In the genomic region with DNA sequence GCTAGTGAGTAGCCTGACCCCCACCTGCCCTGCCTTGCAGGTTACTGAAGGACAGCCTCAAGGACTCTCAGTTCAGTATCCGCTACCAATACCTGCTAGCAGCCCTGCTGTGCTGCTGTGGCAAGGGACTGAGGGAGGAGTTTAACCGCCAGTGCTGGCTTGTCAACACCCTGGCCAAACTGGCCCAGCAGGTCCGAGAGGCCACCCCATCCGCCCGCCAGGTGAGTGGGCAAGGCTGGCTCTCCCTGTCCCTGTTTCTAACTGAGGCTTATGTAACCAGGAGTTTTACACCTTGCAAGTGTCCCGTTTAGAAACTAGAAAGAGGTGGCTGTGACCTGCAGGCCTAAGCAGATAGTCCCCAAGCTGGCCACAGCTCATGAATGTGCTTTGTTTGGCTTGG, we compare ENCODE assay signal across 16 mouse cellular contexts. TPM values are rescaled to one million over a fixed set of nuclear protein-coding genes. Genes with fewer than 3 reads are reported as not detected.
DNase-seq lines count a peak whose midpoint lies in the region; ATAC-seq and TF ChIP-seq lines count a peak whose summit lies in the region.
"Had no signal": no experiment of that assay in that cellular context is flagged by ENCODE, and none has a peak within 500 bp of the region (broad histone marks: within the 10 kb centered on the region; RNA-seq: fewer than 3 reads in every experiment).

No protein-coding gene starts in this region.

- TF ChIP-seq EP300 in liver, postnatal 0 days (IDR thresholded peaks at IDR 0.05; ENCODE audit: low read depth): no peak
- peak; percentile 90 for TF ChIP-seq EP300 in stomach, postnatal 0 days (optimal IDR thresholded peaks at IDR 0.05)

- no peaks in the 10 kb centered on the region for H3K9me3 ChIP-seq in liver, postnatal 0 days (ENCODE audit: low read length)
- no peaks in the 10 kb centered on the region for H3K9me3 ChIP-seq in liver, embryonic 11.5 days (ENCODE audit: control insufficient read depth, low read length)
- H3K9me3 ChIP-seq in kidney, embryonic 14.5 days (ENCODE audit: control insufficient read depth, low read length): no peaks in the 10 kb centered on the region
- H3K9me3 ChIP-seq in lung, embryonic 15.5 days: no peaks in the 10 kb centered on the region
- no peaks in the 10 kb centered on the region for H3K9me3 ChIP-seq in stomach, postnatal 0 days (ENCODE audit: control insufficient read depth, low read length)
- H3K9me3 ChIP-seq: embryonic facial prominence, embryonic 13.5 days; G1E had no signal

- DNase-seq in liver, postnatal 0 days: no peak
- no peak for DNase-seq in liver, embryonic 11.5 days (ENCODE audit: low spot score)
- peak; percentile 94 for DNase-seq in stomach, postnatal 0 days (ENCODE audit: low spot score)
- DNase-seq in testis, postnatal 14 days (ENCODE audit: low spot score): no peak
- no peak for DNase-seq in yolk sac, embryonic 10.5 days (ENCODE audit: low spot score)
- DNase-seq: cerebellum, adult 9-11 months; left cerebral cortex, postnatal 4 days; midbrain, embryonic 14.5 days; right cerebral cortex, postnatal 25 days had no signal

- no peaks in the 10 kb centered on the region for H3K36me3 ChIP-seq in liver, postnatal 0 days (replicated peaks; ENCODE audit: insufficient read depth, low read length)
- H3K36me3 ChIP-seq in liver, embryonic 11.5 days (ENCODE audit: control insufficient read depth, insufficient read depth, low read length): no peaks in the 10 kb centered on the region
- peaks cover 5% of the 10 kb centered on the region; the same call in 1 of the 2 replicates for H3K36me3 ChIP-seq in kidney, embryonic 14.5 days (ENCODE audit: control insufficient read depth, insufficient read depth, low read length)
- no peaks in the 10 kb centered on the region for H3K36me3 ChIP-seq in lung, embryonic 15.5 days
- peaks cover 11% of the 10 kb centered on the region for H3K36me3 ChIP-seq in stomach, postnatal 0 days (ENCODE audit: control insufficient read depth, insufficient read depth, low read length)
- H3K36me3 ChIP-seq: G1E had no signal

- H3K4me2 ChIP-seq in liver, postnatal 0 days (ENCODE audit: low read depth, low read length): no peak overlapping the region
- no peak overlapping the region for H3K4me2 ChIP-seq in liver, embryonic 11.5 days
- H3K4me2 ChIP-seq in kidney, embryonic 14.5 days (replicated peaks; ENCODE audit: low read depth, low read length): no peak overlapping the region
- peak overlapping the region; percentile 8; the same call in 1 of the 2 replicates for H3K4me2 ChIP-seq in lung, embryonic 15.5 days
- no peak overlapping the region for H3K4me2 ChIP-seq in stomach, postnatal 0 days (replicated peaks; ENCODE audit: low read depth)
- H3K4me2 ChIP-seq: embryonic facial prominence, embryonic 13.5 days; heart, embryonic 11.5 days had no signal

- no peak overlapping the region for H3K4me3 ChIP-seq in liver, postnatal 0 days (ENCODE audit: low read depth, low read length)
- no peak overlapping the region for H3K4me3 ChIP-seq in liver, embryonic 11.5 days (ENCODE audit: low read depth, low read length)
- H3K4me3 ChIP-seq in kidney, embryonic 14.5 days (ENCODE audit: low read length): no peak overlapping the region
- no peak overlapping the region for H3K4me3 ChIP-seq in lung, embryonic 15.5 days
- no peak overlapping the region for H3K4me3 ChIP-seq in stomach, postnatal 0 days (ENCODE audit: low read depth, low read length)
- H3K4me3 ChIP-seq: embryonic facial prominence, embryonic 13.5 days had no signal

- TF ChIP-seq CTCF in liver, postnatal 0 days (IDR thresholded peaks at IDR 0.05; ENCODE audit: low read depth): no peak
- peak; percentile 24; the same call in 1 of the 2 replicates for TF ChIP-seq CTCF in stomach, postnatal 0 days (IDR thresholded peaks at IDR 0.05; ENCODE audit: low read depth)

- H3K27ac ChIP-seq in liver, postnatal 0 days (ENCODE audit: low read depth): no peak overlapping the region
- H3K27ac ChIP-seq in liver, embryonic 11.5 days (ENCODE audit: low read depth, low read length): no peak overlapping the region
- no peak overlapping the region for H3K27ac ChIP-seq in kidney, embryonic 14.5 days (ENCODE audit: low read depth, low read length)
- peak overlapping the region; percentile 82 for H3K27ac ChIP-seq in lung, embryonic 15.5 days
- peak overlapping the region; percentile 84 for H3K27ac ChIP-seq in stomach, postnatal 0 days (replicated peaks)
- H3K27ac ChIP-seq: embryonic facial prominence, embryonic 13.5 days had no signal

- 69% methylated on average over 6 of the region's 6 CpGs for WGBS in liver, postnatal 0 days (ENCODE audit: insufficient replicate concordance)
- WGBS in liver, embryonic 11.5 days: 77% methylated on average over 6 of the region's 6 CpGs
- WGBS in kidney, embryonic 14.5 days: 72% methylated on average over 6 of the region's 6 CpGs
- WGBS in lung, embryonic 15.5 days: 41% methylated on average over 6 of the region's 6 CpGs
- 62% methylated on average over 6 of the region's 6 CpGs for WGBS in stomach, postnatal 0 days

- H3K4me1 ChIP-seq in liver, postnatal 0 days (ENCODE audit: insufficient read depth): no peaks in the 10 kb centered on the region
- no peaks in the 10 kb centered on the region; the same call in 1 of the 2 replicates for H3K4me1 ChIP-seq in liver, embryonic 11.5 days (replicated peaks; ENCODE audit: control insufficient read depth, insufficient read depth, low read length)
- no peaks in the 10 kb centered on the region for H3K4me1 ChIP-seq in kidney, embryonic 14.5 days (ENCODE audit: control insufficient read depth, insufficient read depth, low read length)
- H3K4me1 ChIP-seq in lung, embryonic 15.5 days: peaks cover 35% of the 10 kb centered on the region
- no peaks in the 10 kb centered on the region for H3K4me1 ChIP-seq in stomach, postnatal 0 days (replicated peaks; ENCODE audit: control insufficient read depth, insufficient read depth)
- H3K4me1 ChIP-seq: embryonic facial prominence, embryonic 13.5 days had no signal

- H3K9ac ChIP-seq in liver, postnatal 0 days (replicated peaks): no peak overlapping the region
- no peak overlapping the region for H3K9ac ChIP-seq in liver, embryonic 11.5 days (ENCODE audit: low read depth, low read length)
- H3K9ac ChIP-seq in kidney, embryonic 14.5 days (ENCODE audit: low read depth, low read length): no peak overlapping the region
- H3K9ac ChIP-seq in lung, embryonic 15.5 days: no peak overlapping the region
- no peak overlapping the region for H3K9ac ChIP-seq in stomach, postnatal 0 days (ENCODE audit: low read length)

- no peaks in the 10 kb centered on the region for H3K27me3 ChIP-seq in liver, postnatal 0 days (ENCODE audit: insufficient read depth, low read length)
- no peaks in the 10 kb centered on the region for H3K27me3 ChIP-seq in liver, embryonic 11.5 days (replicated peaks; ENCODE audit: control insufficient read depth, insufficient read depth, low read length)
- H3K27me3 ChIP-seq in kidney, embryonic 14.5 days (ENCODE audit: control insufficient read depth, insufficient read depth, low read length): no peaks in the 10 kb centered on the region
- no peaks in the 10 kb centered on the region for H3K27me3 ChIP-seq in lung, embryonic 15.5 days
- no peaks in the 10 kb centered on the region for H3K27me3 ChIP-seq in stomach, postnatal 0 days (ENCODE audit: control insufficient read depth, insufficient read depth, low read length)
- H3K27me3 ChIP-seq: embryonic facial prominence, embryonic 13.5 days had no signal

- peak; percentile 51 for ATAC-seq in liver, postnatal 0 days
- ATAC-seq in liver, embryonic 11.5 days (replicated peaks; ENCODE audit: low FRiP score): no peak
- peak; percentile 50; the same call in 1 of the 2 replicates for ATAC-seq in kidney, embryonic 14.5 days (ENCODE audit: low FRiP score, low TSS enrichment)
- peak; percentile 66 for ATAC-seq in lung, embryonic 15.5 days (ENCODE audit: borderline replicate concordance, extremely low read depth, low FRiP score, low TSS enrichment)
- ATAC-seq in stomach, postnatal 0 days (ENCODE audit: low FRiP score, low TSS enrichment): peak; percentile 91
- ATAC-seq in granulocyte monocyte progenitor cell, adult 5-6 weeks (replicated peaks; ENCODE audit: poor library complexity, severe bottlenecking): no peak
- ATAC-seq: activated CD4-positive, CD25-positive, alpha-beta regulatory T cell, adult 4 months had no signal

RNA-seq across cellular contexts. Expression of a gene that starts 40.3 kb away (rescaled TPM):
- polyA plus RNA-seq in liver, postnatal 0 days (2015; fragmentation: Nextera tagmentation; extraction: Ambion mirVana): 24.3 and 27.0 TPM in 2 replicates
- 89.0 and 95.4 TPM in 2 replicates for polyA plus RNA-seq in liver, embryonic 11.5 days (2014; fragmentation: Nextera tagmentation; extraction: Ambion mirVana)
- 17.9 and 49.4 TPM in 2 replicates for polyA plus RNA-seq in kidney, embryonic 14.5 days (2014; fragmentation: Nextera tagmentation; extraction: Ambion mirVana)
- 38.0 and 39.2 TPM in 2 replicates for polyA plus RNA-seq in lung, embryonic 15.5 days (2015; fragmentation: Nextera tagmentation; extraction: Ambion mirVana)
- polyA plus RNA-seq in stomach, postnatal 0 days (2015; fragmentation: Nextera tagmentation; extraction: Ambion mirVana): 20.7 and 22.3 TPM in 2 replicates
- total RNA-seq in granulocyte monocyte progenitor cell, adult 5-6 weeks (2014; fragmentation: Nextera tagmentation): 52.3 and 53.9 TPM in 2 replicates
- 75.7 and 78.5 TPM in 2 replicates for total RNA-seq in granulocyte monocyte progenitor cell, adult 5-6 weeks (2017)

RNA-seq across cellular contexts. Expression of a gene that starts 45.2 kb away (rescaled TPM):
- 0.83 and 1.00 TPM in 2 replicates for polyA plus RNA-seq in liver, postnatal 0 days (2015; fragmentation: Nextera tagmentation; extraction: Ambion mirVana)
- polyA plus RNA-seq in liver, embryonic 11.5 days (2014; fragmentation: Nextera tagmentation; extraction: Ambion mirVana): 3.4 and 3.5 TPM in 2 replicates
- polyA plus RNA-seq in kidney, embryonic 14.5 days (2014; fragmentation: Nextera tagmentation; extraction: Ambion mirVana): 6.3 and 9.1 TPM in 2 replicates
- polyA plus RNA-seq in lung, embryonic 15.5 days (2015; fragmentation: Nextera tagmentation; extraction: Ambion mirVana): 6.0 and 6.1 TPM in 2 replicates
- polyA plus RNA-seq in stomach, postnatal 0 days (2015; fragmentation: Nextera tagmentation; extraction: Ambion mirVana): 4.2 and 4.7 TPM in 2 replicates
- 2.4 and 3.2 TPM in 2 replicates for total RNA-seq in granulocyte monocyte progenitor cell, adult 5-6 weeks (2014; fragmentation: Nextera tagmentation)
- 1.1 and 1.4 TPM in 2 replicates for total RNA-seq in granulocyte monocyte progenitor cell, adult 5-6 weeks (2017)
- polyA plus RNA-seq: G1E had no signal

Comparison
In these comparisons a context has a peak if more than half of its experiments do, and no peak if none do; other contexts are left out.
1. ATAC-seq: peak in liver, postnatal 0 days (single experiment), kidney, embryonic 14.5 days (single experiment), lung, embryonic 15.5 days (single experiment) and stomach, postnatal 0 days (single experiment); none in liver, embryonic 11.5 days (single experiment) and granulocyte monocyte progenitor cell, adult 5-6 weeks (single experiment).
2. H3K27ac ChIP-seq: peak in lung, embryonic 15.5 days (single experiment) and stomach, postnatal 0 days (single experiment); none in liver, postnatal 0 days (single experiment), liver, embryonic 11.5 days (single experiment) and kidney, embryonic 14.5 days (single experiment).